Mouse (Mus musculus) forebrain, embryonic 11.5 days (tissue): Measurements from ENCODE around the gene Sprr3. TPM values are rescaled to one million over a fixed set of nuclear protein-coding genes. Genes with fewer than 3 reads are reported as not detected.

Experiments
- ATAC-seq: fragments of 200-750 bp; cut with Nextera tagmentation; replicated peaks from 2 replicates; pipeline ENCODE4 v1.8.0; 2017; ENCODE audit warnings: moderate TSS enrichment; ENCODE audit not compliant: low FRiP score
- DNase-seq: peaks from one replicate; pipeline ENCODE4 v3.0.0-alpha.2; 2017; ENCODE audit warnings: low spot score
- H3K27ac ChIP-seq: fragments of 300-500 bp; sonication (generic); 2 replicates; pipeline ENCODE4 v1.5.1; 2014; ENCODE audit warnings: low read depth, low read length
- H3K27me3 ChIP-seq: fragments of 300-500 bp; sonication (generic); 2 replicates; pipeline ENCODE4 v1.6.1; 2014; ENCODE audit warnings: mild to moderate bottlenecking, low read length, mixed read lengths; ENCODE audit not compliant: control insufficient read depth, insufficient read depth
- H3K36me3 ChIP-seq: fragments of 300-500 bp; sonication (generic); 2 replicates; pipeline ENCODE4 v1.6.1; 2014; ENCODE audit warnings: mild to moderate bottlenecking, low read length, moderate library complexity, mixed read lengths; ENCODE audit not compliant: control insufficient read depth, insufficient read depth
- H3K4me1 ChIP-seq: fragments of 300-500 bp; sonication (generic); replicated peaks from 2 replicates; pipeline ENCODE4 v1.6.1; 2014; ENCODE audit warnings: low read length, mixed read lengths; ENCODE audit not compliant: control insufficient read depth, insufficient read depth
- H3K4me2 ChIP-seq: fragments of 300-500 bp; sonication (generic); 2 replicates; pipeline ENCODE4 v1.6.1; 2014; ENCODE audit warnings: low read depth, mild to moderate bottlenecking, low read length, moderate library complexity, mixed read lengths; ENCODE audit not compliant: severe bottlenecking
- H3K4me3 ChIP-seq: fragments of 300-500 bp; sonication (generic); 2 replicates; pipeline ENCODE4 v1.5.1; 2014; ENCODE audit warnings: low read depth, low read length
- H3K9ac ChIP-seq: fragments of 300-500 bp; sonication (generic); 2 replicates; pipeline ENCODE4 v1.6.1; 2014; ENCODE audit warnings: low read length
- H3K9me3 ChIP-seq: fragments of 300-500 bp; sonication (generic); 2 replicates; pipeline ENCODE4 v1.6.1; 2016; ENCODE audit warnings: low read length, mixed read lengths; ENCODE audit not compliant: control insufficient read depth
- WGBS: fragments of 180-500 bp; shearing (Covaris S2); extraction: QIAGEN DNeasy Blood & Tissue Kit; methylation state at CpG from one replicate; pipeline ENCODE4 v1.1.7; 2014; 5-methylcytosine and 5-hydroxymethylcytosine counted together
- polyA plus RNA-seq: library from polyadenylated mRNA; unstranded; fragments of >200 nt; fragmentation: Nextera tagmentation; extraction: Ambion mirVana; gene quantifications from 2 replicates; pipeline ENCODE4 v1.2.1, GENCODE M21; 2014

The Sprr3 gene
- polyA plus RNA-seq, 1 experiment from 2014 or later: not detected

DNA sequence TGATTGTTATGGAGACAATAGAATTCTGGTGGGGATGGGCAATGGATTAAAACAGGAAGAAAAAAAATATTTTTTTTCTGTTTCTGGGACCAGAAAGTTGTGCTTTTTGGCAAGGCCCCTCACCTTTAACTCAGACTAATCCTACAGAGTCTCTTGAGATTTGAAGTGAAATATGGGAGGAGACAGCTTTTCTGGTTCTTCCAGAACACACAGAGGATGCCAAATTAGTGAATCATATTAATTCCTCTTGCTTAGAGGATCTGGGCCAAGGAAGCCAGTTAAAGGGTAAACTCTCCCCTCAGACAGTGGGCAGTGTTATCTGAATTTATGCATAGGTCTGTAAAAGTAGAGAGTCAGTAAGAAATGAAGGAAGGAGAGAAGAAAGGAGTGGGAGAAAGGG, 8.9 kb upstream of the Sprr3 start:
- H3K27me3 ChIP-seq: no peaks in the 10 kb centered on the region
- no peak for ATAC-seq
- H3K9ac ChIP-seq: no peak overlapping the region
- H3K4me2 ChIP-seq: no peak overlapping the region
- no peak for DNase-seq
- no peak overlapping the region for H3K4me3 ChIP-seq
- no peaks in the 10 kb centered on the region for H3K36me3 ChIP-seq
- no peak overlapping the region for H3K27ac ChIP-seq
- H3K4me1 ChIP-seq: no peaks in the 10 kb centered on the region
- H3K9me3 ChIP-seq: no peaks in the 10 kb centered on the region

DNA sequence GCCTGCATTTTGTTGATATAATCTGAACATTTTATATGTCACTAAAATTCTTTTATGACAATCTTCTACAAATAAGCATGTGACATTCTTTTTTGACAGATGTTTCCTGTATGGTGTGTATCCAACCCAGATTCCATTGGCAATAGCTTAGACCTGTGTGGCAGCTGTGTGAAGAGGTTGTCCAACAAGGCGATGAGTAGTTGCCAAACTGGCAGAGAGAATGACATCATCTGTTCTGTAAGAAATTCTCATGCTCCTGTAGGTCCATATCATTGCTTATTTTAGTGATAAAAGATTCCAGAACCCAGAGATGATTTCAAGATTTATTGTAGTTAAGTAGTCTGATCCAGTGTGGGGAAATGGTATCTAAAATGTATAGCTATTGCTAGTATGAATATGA, 8.1 kb upstream of the Sprr3 start:
- no peak overlapping the region for H3K4me3 ChIP-seq
- H3K9ac ChIP-seq: no peak overlapping the region
- no peaks in the 10 kb centered on the region for H3K9me3 ChIP-seq
- WGBS: 91% methylated on average over 1 of the region's 1 CpGs
- H3K27ac ChIP-seq: no peak overlapping the region
- no peak overlapping the region for H3K4me2 ChIP-seq
- no peak for DNase-seq
- no peaks in the 10 kb centered on the region for H3K27me3 ChIP-seq
- H3K36me3 ChIP-seq: no peaks in the 10 kb centered on the region
- H3K4me1 ChIP-seq: no peaks in the 10 kb centered on the region
- no peak for ATAC-seq

GRCm38 (mm10) chr3:92455151-92455550, 3.4 kb downstream of the Sprr3 start:
- Histone ChIP-seq H3K4me2 (no peak overlapping the region), H3K4me1 (no peaks in the 10 kb centered on the region), H3K27ac (no peak overlapping the region), H3K36me3 (no peaks in the 10 kb centered on the region), H3K9ac (no peak overlapping the region), H3K4me3 (no peak overlapping the region), H3K27me3 (no peaks in the 10 kb centered on the region), H3K9me3 (no peaks in the 10 kb centered on the region)
- DNase-seq: no peak
- ATAC-seq: no peak
- 86% methylated on average over 5 of the region's 5 CpGs for WGBS

DNA sequence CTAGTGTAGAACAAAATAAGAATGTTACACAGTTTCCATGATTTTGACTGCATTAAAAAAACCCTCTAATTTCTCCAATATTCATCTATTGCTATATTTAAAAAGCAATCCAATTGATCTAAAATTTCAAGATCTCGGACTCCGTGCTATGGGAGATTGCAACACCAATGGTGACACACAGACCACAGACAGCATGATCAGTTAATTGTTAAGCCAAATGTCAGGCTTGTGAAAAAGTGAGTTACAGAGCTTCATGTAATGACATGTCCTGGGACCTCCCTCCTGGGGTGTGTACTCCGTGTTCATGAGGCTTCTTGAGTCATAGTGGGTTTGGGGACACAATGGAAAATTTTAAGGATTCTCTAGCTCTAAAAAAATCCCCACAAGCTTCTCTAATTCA, 18.3 kb downstream of the Sprr3 start:
- H3K4me3 ChIP-seq: no peak overlapping the region
- H3K4me1 ChIP-seq: no peaks in the 10 kb centered on the region
- ATAC-seq (no peak), DNase-seq (no peak)
- H3K9me3 ChIP-seq: no peaks in the 10 kb centered on the region
- 89% methylated on average over 3 of the region's 3 CpGs for WGBS
- no peaks in the 10 kb centered on the region for H3K36me3 ChIP-seq
- no peaks in the 10 kb centered on the region for H3K27me3 ChIP-seq
- H3K27ac ChIP-seq: no peak overlapping the region
- no peak overlapping the region for H3K4me2 ChIP-seq
- no peak overlapping the region for H3K9ac ChIP-seq

- Histone ChIP-seq H3K27ac (no peak within 1 kb of the TSS), H3K9ac (no peak within 1 kb of the TSS), H3K36me3 (no peaks in the 10 kb centered on the region), H3K27me3 (no peaks in the 10 kb centered on the region), H3K4me2 (no peak within 1 kb of the TSS), H3K4me1 (no peaks in the 10 kb centered on the region), H3K4me3 (no peak within 1 kb of the TSS), H3K9me3 (no peaks in the 10 kb centered on the region)
- ATAC-seq (no peak), DNase-seq (no peak)
- 96% methylated on average over 3 of the region's 3 CpGs for WGBS
Observed at GRCm38 (mm10) chr3:92438689-92439088, 19.8 kb downstream of the Sprr3 start, which contains the start of gene Sprr1b. Gene Sprr1b (minus strand): TSS chr3:92438789.

- Histone ChIP-seq H3K9ac (no peak within 1 kb of the TSS), H3K4me2 (no peak within 1 kb of the TSS), H3K9me3 (no peaks in the 10 kb centered on the region), H3K36me3 (no peaks in the 10 kb centered on the region), H3K4me3 (no peak within 1 kb of the TSS), H3K27me3 (no peaks in the 10 kb centered on the region), H3K27ac (no peak within 1 kb of the TSS), H3K4me1 (no peaks in the 10 kb centered on the region)
- ATAC-seq (no peak), DNase-seq (no peak)
- 92% methylated on average over 2 of the region's 2 CpGs for WGBS
Observed at GRCm38 (mm10) chr3:92432282-92432681, 26.2 kb downstream of the Sprr3 start, which contains the start of gene Sprr2k. Gene Sprr2k (plus strand): TSS chr3:92432582.

- ATAC-seq (no peak), DNase-seq (no peak)
- WGBS: 91% methylated on average over 6 of the region's 6 CpGs
- H3K4me2 ChIP-seq: no peak within 1 kb of the TSS
- no peaks in the 10 kb centered on the region for H3K27me3 ChIP-seq
- H3K36me3 ChIP-seq: no peaks in the 10 kb centered on the region
- H3K9me3 ChIP-seq: no peaks in the 10 kb centered on the region
- H3K27ac ChIP-seq: no peak within 1 kb of the TSS
- H3K4me3 ChIP-seq: no peak within 1 kb of the TSS
- H3K4me1 ChIP-seq: no peaks in the 10 kb centered on the region
- H3K9ac ChIP-seq: no peak within 1 kb of the TSS
Observed at GRCm38 (mm10) chr3:92429323-92429722, 29.2 kb downstream of the Sprr3 start, which contains the start of gene Gm9774. Gene Gm9774 (minus strand): TSS chr3:92429423.

GRCm38 (mm10) chr3:92417782-92418181, 40.7 kb downstream of the Sprr3 start, which contains the start of gene Sprr2j-ps:
Gene Sprr2j-ps (plus strand): TSS chr3:92418082.
- ATAC-seq (no peak), DNase-seq (no peak)
- Histone ChIP-seq H3K9me3 (no peaks in the 10 kb centered on the region), H3K27me3 (no peaks in the 10 kb centered on the region), H3K36me3 (no peaks in the 10 kb centered on the region), H3K4me3 (no peak within 1 kb of the TSS), H3K4me1 (no peaks in the 10 kb centered on the region), H3K4me2 (no peak within 1 kb of the TSS), H3K9ac (no peak within 1 kb of the TSS), H3K27ac (no peak within 1 kb of the TSS)
- 97% methylated on average over 2 of the region's 2 CpGs for WGBS

DNA sequence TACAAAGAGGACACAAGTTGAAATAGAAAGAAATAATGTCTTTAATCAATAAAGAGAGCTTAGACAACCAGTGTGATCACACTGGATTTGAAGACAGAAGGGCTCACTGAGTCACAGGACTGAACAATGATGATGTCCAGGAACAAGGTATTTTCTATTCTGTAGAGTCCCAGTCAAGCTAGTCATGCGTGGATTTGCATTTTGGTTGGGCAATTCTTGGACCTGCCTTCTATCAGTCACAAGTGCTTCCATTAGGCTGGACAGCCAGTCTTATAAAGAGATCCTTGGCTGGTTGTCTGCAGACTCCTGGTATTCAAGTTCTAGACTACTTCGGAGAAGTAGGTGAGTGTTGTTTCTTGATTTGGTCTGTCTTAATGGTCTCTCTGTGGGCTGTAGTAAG, 50.8 kb downstream of the Sprr3 start, which contains the start of gene Sprr2i:
Sprr2i (plus strand) TSS at position 301 of the 400 bp plus-strand sequence.
- Histone ChIP-seq H3K4me2 (no peak within 1 kb of the TSS), H3K4me1 (no peaks in the 10 kb centered on the region), H3K36me3 (no peaks in the 10 kb centered on the region), H3K4me3 (no peak within 1 kb of the TSS), H3K27me3 (no peaks in the 10 kb centered on the region), H3K9me3 (no peaks in the 10 kb centered on the region), H3K27ac (no peak within 1 kb of the TSS), H3K9ac (no peak within 1 kb of the TSS)
- 95% methylated on average over 2 of the region's 2 CpGs for WGBS
- DNase-seq (no peak), ATAC-seq (no peak)
